Mouse (Mus musculus): ENCODE measurements around the gene Lce6a. TPM values are rescaled to one million over a fixed set of nuclear protein-coding genes. Genes with fewer than 3 reads are reported as not detected.

Gene Lce6a
- 0.11 TPM in 1 of 2 replicates, not detected in the other for polyA plus RNA-seq (2015; fragmentation: Nextera tagmentation; extraction: Ambion mirVana)

- no peak within 1 kb of the TSS for H3K9ac ChIP-seq (ENCODE audit: low read depth, low read length)
- H3K4me2 ChIP-seq (ENCODE audit: low read depth, low read length): no peak within 1 kb of the TSS
- H3K4me1 ChIP-seq (ENCODE audit: control insufficient read depth, low read depth, low read length): no peaks in the 10 kb centered on the region
- no peak for ATAC-seq (ENCODE audit: low read depth)
- no peak within 1 kb of the TSS for H3K4me3 ChIP-seq (ENCODE audit: low read depth, low read length)
- 58% methylated on average over 2 of the region's 2 CpGs for WGBS (ENCODE audit: insufficient replicate concordance)
- H3K27ac ChIP-seq (ENCODE audit: low read length): no peak within 1 kb of the TSS
- H3K36me3 ChIP-seq (ENCODE audit: control insufficient read depth, insufficient read depth): no peaks in the 10 kb centered on the region
- no peaks in the 10 kb centered on the region for H3K9me3 ChIP-seq (replicated peaks; ENCODE audit: control insufficient read depth, low read length)
- no peaks in the 10 kb centered on the region for H3K27me3 ChIP-seq (ENCODE audit: control insufficient read depth, insufficient read depth, low read depth, low read length)
These were observed at the start of gene Lce6a for GRCm38 (mm10) chr3:92621560-92621959. Gene Lce6a (minus strand): TSS chr3:92621660.

DNA sequence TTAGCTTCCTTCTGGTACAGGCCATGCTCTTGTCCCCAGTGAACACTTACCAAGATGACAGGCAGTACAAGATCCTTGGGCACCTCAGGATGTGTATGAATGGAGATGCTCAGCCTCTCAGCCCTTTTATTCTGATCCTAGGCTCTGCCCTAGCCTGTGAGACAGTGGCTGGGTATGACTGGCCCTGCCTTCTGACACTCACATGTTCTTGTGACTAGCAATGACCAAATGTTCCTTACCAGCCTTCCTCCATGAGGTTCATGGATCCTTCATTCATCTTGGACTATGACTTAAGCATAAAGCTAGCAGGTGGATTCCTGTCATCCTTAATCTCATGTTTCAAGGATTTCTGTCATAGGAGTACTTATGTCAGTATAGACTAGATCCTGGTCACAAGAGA, 48.8 kb upstream of the Lce6a start, which contains the start of gene Lce1a2:
Gene Lce1a2 (minus strand): TSS at position 101 of the 400 bp plus-strand sequence.
- Histone ChIP-seq H3K4me3 (ENCODE audit: low read depth, low read length) (no peak within 1 kb of the TSS), H3K36me3 (ENCODE audit: control insufficient read depth, insufficient read depth) (no peaks in the 10 kb centered on the region), H3K4me1 (ENCODE audit: control insufficient read depth, low read depth, low read length) (no peaks in the 10 kb centered on the region), H3K27me3 (ENCODE audit: control insufficient read depth, insufficient read depth, low read depth, low read length) (no peaks in the 10 kb centered on the region), H3K9ac (ENCODE audit: low read depth, low read length) (no peak within 1 kb of the TSS), H3K4me2 (ENCODE audit: low read depth, low read length) (no peak within 1 kb of the TSS), H3K9me3 (replicated peaks; ENCODE audit: control insufficient read depth, low read length) (no peaks in the 10 kb centered on the region), H3K27ac (ENCODE audit: low read length) (no peak within 1 kb of the TSS)
- no peak for ATAC-seq (ENCODE audit: low read depth)

- ATAC-seq (ENCODE audit: low read depth): no peak
- no peaks in the 10 kb centered on the region for H3K27me3 ChIP-seq (ENCODE audit: control insufficient read depth, insufficient read depth, low read depth, low read length)
- no peaks in the 10 kb centered on the region for H3K9me3 ChIP-seq (replicated peaks; ENCODE audit: control insufficient read depth, low read length)
- H3K4me1 ChIP-seq (ENCODE audit: control insufficient read depth, low read depth, low read length): no peaks in the 10 kb centered on the region
- no peaks in the 10 kb centered on the region for H3K36me3 ChIP-seq (ENCODE audit: control insufficient read depth, insufficient read depth)
- H3K27ac ChIP-seq (ENCODE audit: low read length): no peak within 1 kb of the TSS
- H3K4me2 ChIP-seq (ENCODE audit: low read depth, low read length): no peak within 1 kb of the TSS
- no peak within 1 kb of the TSS for H3K4me3 ChIP-seq (ENCODE audit: low read depth, low read length)
- H3K9ac ChIP-seq (ENCODE audit: low read depth, low read length): no peak within 1 kb of the TSS
These were observed 35.4 kb upstream of the Lce6a start, which contains the start of gene Lce1b for GRCm38 (mm10) chr3:92656826-92657225. Gene Lce1b (minus strand): TSS chr3:92656926.

- Histone ChIP-seq H3K4me3 (ENCODE audit: low read depth, low read length) (no peak within 1 kb of the TSS), H3K9me3 (replicated peaks; ENCODE audit: control insufficient read depth, low read length) (no peaks in the 10 kb centered on the region), H3K4me1 (ENCODE audit: control insufficient read depth, low read depth, low read length) (no peaks in the 10 kb centered on the region), H3K4me2 (ENCODE audit: low read depth, low read length) (no peak within 1 kb of the TSS), H3K27ac (ENCODE audit: low read length) (no peak within 1 kb of the TSS), H3K27me3 (ENCODE audit: control insufficient read depth, insufficient read depth, low read depth, low read length) (no peaks in the 10 kb centered on the region), H3K9ac (ENCODE audit: low read depth, low read length) (no peak within 1 kb of the TSS), H3K36me3 (ENCODE audit: control insufficient read depth, insufficient read depth) (no peaks in the 10 kb centered on the region)
- 52% methylated on average over 1 of the region's 1 CpGs for WGBS (ENCODE audit: insufficient replicate concordance)
- ATAC-seq (ENCODE audit: low read depth): no peak
These were observed 26.7 kb upstream of the Lce6a start, which contains the start of gene Lce1a1 for GRCm38 (mm10) chr3:92648207-92648606. Gene Lce1a1 (minus strand): TSS chr3:92648307.

DNA sequence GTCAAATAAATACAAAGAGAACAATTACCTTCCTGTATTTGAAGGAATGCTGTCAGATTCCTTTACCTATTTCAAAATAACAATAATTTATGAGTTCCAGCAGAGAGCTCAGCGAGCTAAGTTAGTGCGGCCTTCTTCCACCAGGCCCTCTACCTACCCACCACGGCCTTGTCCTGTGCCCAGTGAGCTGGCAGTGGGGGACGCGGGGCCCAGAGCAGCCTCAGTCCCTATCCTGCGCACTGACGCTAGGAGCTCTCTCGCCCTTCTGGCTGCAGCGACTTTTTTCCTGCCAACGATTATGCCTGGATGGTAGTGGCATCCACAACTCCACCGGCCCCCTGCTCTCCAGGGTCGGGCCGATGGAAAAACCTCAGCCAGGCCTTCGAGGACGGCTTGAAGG, 18.4 kb upstream of the Lce6a start:
- Histone ChIP-seq H3K9me3 (replicated peaks; ENCODE audit: control insufficient read depth, low read length) (no peaks in the 10 kb centered on the region), H3K4me3 (ENCODE audit: low read depth, low read length) (no peak overlapping the region), H3K27ac (ENCODE audit: low read length) (no peak overlapping the region), H3K4me2 (ENCODE audit: low read depth, low read length) (no peak overlapping the region), H3K4me1 (ENCODE audit: control insufficient read depth, low read depth, low read length) (no peaks in the 10 kb centered on the region), H3K27me3 (ENCODE audit: control insufficient read depth, insufficient read depth, low read depth, low read length) (no peaks in the 10 kb centered on the region), H3K9ac (ENCODE audit: low read depth, low read length) (no peak overlapping the region), H3K36me3 (ENCODE audit: control insufficient read depth, insufficient read depth) (no peaks in the 10 kb centered on the region)
- 77% methylated on average over 15 of the region's 15 CpGs for WGBS (ENCODE audit: insufficient replicate concordance)
- no peak for ATAC-seq (ENCODE audit: low read depth)

DNA sequence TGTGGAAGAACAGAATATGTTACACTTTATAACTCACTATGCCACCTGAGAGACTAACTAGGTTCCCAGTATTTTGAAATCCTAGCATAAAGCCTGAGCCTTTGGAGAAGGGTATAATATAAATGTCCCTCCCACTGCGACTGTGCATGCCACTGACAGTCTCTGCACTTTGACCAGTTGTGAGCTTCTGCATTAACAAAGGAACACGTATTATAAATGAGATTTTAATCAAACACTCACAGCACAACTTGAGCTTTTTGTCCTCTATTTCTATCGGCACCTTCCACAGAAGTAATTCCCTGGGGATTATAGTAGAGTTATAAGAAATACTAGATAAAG, 17.2 kb upstream of the Lce6a start:
- ATAC-seq (ENCODE audit: low read depth): no peak
- Histone ChIP-seq H3K4me3 (ENCODE audit: low read depth, low read length) (no peak overlapping the region), H3K9me3 (replicated peaks; ENCODE audit: control insufficient read depth, low read length) (no peaks in the 10 kb centered on the region), H3K27ac (ENCODE audit: low read length) (no peak overlapping the region), H3K36me3 (ENCODE audit: control insufficient read depth, insufficient read depth) (no peaks in the 10 kb centered on the region), H3K4me1 (ENCODE audit: control insufficient read depth, low read depth, low read length) (no peaks in the 10 kb centered on the region), H3K27me3 (ENCODE audit: control insufficient read depth, insufficient read depth, low read depth, low read length) (no peaks in the 10 kb centered on the region), H3K4me2 (ENCODE audit: low read depth, low read length) (no peak overlapping the region), H3K9ac (ENCODE audit: low read depth, low read length) (no peak overlapping the region)
- WGBS (ENCODE audit: insufficient replicate concordance): 55% methylated on average over 3 of the region's 3 CpGs

DNA sequence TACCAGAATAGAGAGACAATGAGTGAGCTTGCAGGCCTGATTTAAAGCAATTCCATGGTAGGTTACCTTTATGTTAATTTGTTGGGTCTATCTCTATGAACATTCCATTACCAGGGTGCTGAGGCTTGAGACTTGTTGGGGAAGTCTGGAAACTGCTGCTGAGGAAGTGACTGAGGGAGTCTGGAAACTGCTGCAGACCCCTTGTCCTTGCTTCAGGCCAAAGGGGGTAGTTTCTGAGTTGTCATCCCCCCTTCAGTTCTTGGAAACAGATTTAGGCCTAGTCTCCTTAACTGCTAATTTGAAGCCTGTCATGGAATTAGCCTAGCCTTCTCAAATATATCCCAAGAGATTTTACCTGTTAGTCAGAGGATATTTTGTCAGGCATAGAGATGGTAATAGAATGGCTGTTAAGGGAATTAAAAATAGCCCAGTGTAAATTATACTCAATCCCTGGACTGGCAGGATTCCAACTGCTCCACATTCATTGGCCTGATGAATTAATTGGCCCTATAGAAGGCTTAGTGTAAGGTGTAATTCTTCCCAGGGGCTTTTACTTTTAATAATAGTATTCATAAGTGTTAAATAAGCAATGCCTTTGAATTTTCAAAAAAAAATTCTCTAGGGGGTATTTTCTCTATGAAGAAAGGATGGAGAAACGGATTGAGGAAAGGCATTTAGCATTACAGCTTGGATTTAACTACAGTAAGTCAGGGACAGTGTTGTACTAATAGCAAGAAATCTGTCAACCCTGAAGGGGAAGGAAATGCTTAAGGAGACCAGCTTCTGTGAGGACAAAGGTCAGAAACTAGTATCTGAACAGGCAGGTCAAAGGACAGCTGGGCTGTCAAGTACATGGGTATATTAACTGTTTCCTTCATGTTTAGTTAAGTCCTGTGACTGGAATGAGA, 16.5 kb upstream of the Lce6a start:
- no peaks in the 10 kb centered on the region for H3K27me3 ChIP-seq (ENCODE audit: control insufficient read depth, insufficient read depth, low read depth, low read length)
- no peak overlapping the region for H3K4me3 ChIP-seq (ENCODE audit: low read depth, low read length)
- no peak overlapping the region for H3K9ac ChIP-seq (ENCODE audit: low read depth, low read length)
- no peak overlapping the region for H3K27ac ChIP-seq (ENCODE audit: low read length)
- H3K4me1 ChIP-seq (ENCODE audit: control insufficient read depth, low read depth, low read length): no peaks in the 10 kb centered on the region
- WGBS (ENCODE audit: insufficient replicate concordance): 35% methylated on average over 1 of the region's 1 CpGs
- no peaks in the 10 kb centered on the region for H3K36me3 ChIP-seq (ENCODE audit: control insufficient read depth, insufficient read depth)
- H3K9me3 ChIP-seq (replicated peaks; ENCODE audit: control insufficient read depth, low read length): no peaks in the 10 kb centered on the region
- no peak overlapping the region for H3K4me2 ChIP-seq (ENCODE audit: low read depth, low read length)
- ATAC-seq (ENCODE audit: low read depth): no peak

- H3K27me3 ChIP-seq (ENCODE audit: control insufficient read depth, insufficient read depth, low read depth, low read length): no peaks in the 10 kb centered on the region
- H3K9ac ChIP-seq (ENCODE audit: low read depth, low read length): no peak overlapping the region
- no peaks in the 10 kb centered on the region for H3K9me3 ChIP-seq (replicated peaks; ENCODE audit: control insufficient read depth, low read length)
- H3K4me3 ChIP-seq (ENCODE audit: low read depth, low read length): no peak overlapping the region
- no peak for ATAC-seq (ENCODE audit: low read depth)
- 30% methylated on average over 1 of the region's 1 CpGs for WGBS (ENCODE audit: insufficient replicate concordance)
- H3K4me2 ChIP-seq (ENCODE audit: low read depth, low read length): no peak overlapping the region
- H3K36me3 ChIP-seq (ENCODE audit: control insufficient read depth, insufficient read depth): no peaks in the 10 kb centered on the region
- no peak overlapping the region for H3K27ac ChIP-seq (ENCODE audit: low read length)
- no peaks in the 10 kb centered on the region for H3K4me1 ChIP-seq (ENCODE audit: control insufficient read depth, low read depth, low read length)
These were observed 11.7 kb downstream of the Lce6a start for GRCm38 (mm10) chr3:92609804-92610203.

DNA sequence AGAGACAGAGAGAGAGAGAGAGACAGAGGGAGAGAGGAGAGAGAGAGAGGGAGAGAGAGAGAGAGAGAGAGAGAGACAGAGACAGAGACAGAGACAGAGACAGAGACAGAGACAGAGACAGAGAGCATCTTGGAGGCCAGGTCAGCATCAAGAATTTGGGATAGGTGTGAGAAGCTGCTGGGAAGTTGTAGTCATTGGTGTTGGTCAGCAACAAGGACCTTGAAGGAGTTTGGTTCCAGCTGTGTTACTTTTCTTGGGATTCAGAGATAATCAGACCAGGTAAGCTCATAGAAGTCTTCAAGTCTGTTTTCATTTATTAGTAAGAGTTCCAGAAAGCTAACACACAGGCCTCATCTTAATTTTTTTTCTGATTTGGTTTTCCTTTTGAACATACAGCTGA, 14.1 kb downstream of the Lce6a start, which contains the start of gene 2210017I01Rik:
Gene 2210017I01Rik (minus strand): TSS at position 101 of the 400 bp plus-strand sequence.
- Histone ChIP-seq H3K9ac (ENCODE audit: low read depth, low read length) (no peak within 1 kb of the TSS), H3K4me2 (ENCODE audit: low read depth, low read length) (no peak within 1 kb of the TSS), H3K27me3 (ENCODE audit: control insufficient read depth, insufficient read depth, low read depth, low read length) (no peaks in the 10 kb centered on the region), H3K36me3 (ENCODE audit: control insufficient read depth, insufficient read depth) (no peaks in the 10 kb centered on the region), H3K27ac (ENCODE audit: low read length) (no peak within 1 kb of the TSS), H3K4me3 (ENCODE audit: low read depth, low read length) (no peak within 1 kb of the TSS), H3K4me1 (ENCODE audit: control insufficient read depth, low read depth, low read length) (no peaks in the 10 kb centered on the region), H3K9me3 (replicated peaks; ENCODE audit: control insufficient read depth, low read length) (no peaks in the 10 kb centered on the region)
- no peak for ATAC-seq (ENCODE audit: low read depth)
